Mouse (Mus musculus): ENCODE results near the gene Lrrc8d. TPM values are rescaled to one million over a fixed set of nuclear protein-coding genes. Genes with fewer than 3 reads are reported as not detected.

Gene Lrrc8d
- polyA plus RNA-seq, 1 experiment: 13.5 TPM

GRCm38 (mm10) chr5:105755491-105755890 lies 55.7 kb downstream of the Lrrc8d start:
- Histone ChIP-seq H3K4me3 (replicated peaks) (no peak overlapping the region), H3K27me3 (replicated peaks) (no peaks in the 10 kb centered on the region), H3K9me3 (no peaks in the 10 kb centered on the region), H3K4me1 (peaks cover 80% of the 10 kb centered on the region), H3K36me3 (replicated peaks; ENCODE audit: low read length) (peaks cover 77% of the 10 kb centered on the region)
- no peak for TF ChIP-seq FLI1 (IDR thresholded peaks at IDR 0.05; ENCODE audit: low read length)
- TF ChIP-seq GATA1 (IDR thresholded peaks at IDR 0.05; ENCODE audit: borderline replicate concordance, low read length): no peak

GRCm38 (mm10) chr5:105757978-105758377 lies 58.2 kb downstream of the Lrrc8d start:
- H3K36me3 ChIP-seq (replicated peaks; ENCODE audit: low read length): peaks cover 73% of the 10 kb centered on the region
- peaks cover 97% of the 10 kb centered on the region for H3K4me1 ChIP-seq
- no peak overlapping the region for H3K4me3 ChIP-seq (replicated peaks)
- H3K9me3 ChIP-seq: no peaks in the 10 kb centered on the region
- TF ChIP-seq GATA1 (IDR thresholded peaks at IDR 0.05; ENCODE audit: borderline replicate concordance, low read length): no peak
- TF ChIP-seq FLI1 (IDR thresholded peaks at IDR 0.05; ENCODE audit: low read length): no peak
- H3K27me3 ChIP-seq (replicated peaks): no peaks in the 10 kb centered on the region

- H3K9me3 ChIP-seq: no peaks in the 10 kb centered on the region
- peaks cover 99% of the 10 kb centered on the region for H3K4me1 ChIP-seq
- H3K27me3 ChIP-seq (replicated peaks): no peaks in the 10 kb centered on the region
- no peak overlapping the region for H3K4me3 ChIP-seq (replicated peaks)
- H3K36me3 ChIP-seq (replicated peaks; ENCODE audit: low read length): peaks cover 77% of the 10 kb centered on the region
- no peak for TF ChIP-seq GATA1 (IDR thresholded peaks at IDR 0.05; ENCODE audit: borderline replicate concordance, low read length)
- TF ChIP-seq FLI1 (IDR thresholded peaks at IDR 0.05; ENCODE audit: low read length): no peak
Measured at GRCm38 (mm10) chr5:105758866-105759265, 59.1 kb downstream of the Lrrc8d start.

- H3K27me3 ChIP-seq (replicated peaks): no peaks in the 10 kb centered on the region
- H3K4me3 ChIP-seq (replicated peaks): no peak overlapping the region
- no peak for TF ChIP-seq GATA1 (IDR thresholded peaks at IDR 0.05; ENCODE audit: borderline replicate concordance, low read length)
- no peak for TF ChIP-seq FLI1 (IDR thresholded peaks at IDR 0.05; ENCODE audit: low read length)
- peaks cover 99% of the 10 kb centered on the region for H3K4me1 ChIP-seq
- peaks cover 81% of the 10 kb centered on the region for H3K36me3 ChIP-seq (replicated peaks; ENCODE audit: low read length)
- no peaks in the 10 kb centered on the region for H3K9me3 ChIP-seq
Measured at GRCm38 (mm10) chr5:105761848-105762482, 62.2 kb downstream of the Lrrc8d start.

- H3K9me3 ChIP-seq: no peaks in the 10 kb centered on the region
- peaks cover 99% of the 10 kb centered on the region for H3K4me1 ChIP-seq
- TF ChIP-seq FLI1 (IDR thresholded peaks at IDR 0.05; ENCODE audit: low read length) (no peak), GATA1 (IDR thresholded peaks at IDR 0.05; ENCODE audit: borderline replicate concordance, low read length) (no peak)
- peaks cover 76% of the 10 kb centered on the region for H3K36me3 ChIP-seq (replicated peaks; ENCODE audit: low read length)
- H3K27me3 ChIP-seq (replicated peaks): no peaks in the 10 kb centered on the region
- no peak overlapping the region for H3K4me3 ChIP-seq (replicated peaks)
Measured at GRCm38 (mm10) chr5:105764369-105764768, 64.6 kb downstream of the Lrrc8d start.

- H3K9me3 ChIP-seq: no peaks in the 10 kb centered on the region
- H3K4me3 ChIP-seq (replicated peaks): no peak overlapping the region
- TF ChIP-seq GATA1 (IDR thresholded peaks at IDR 0.05; ENCODE audit: borderline replicate concordance, low read length) (no peak), FLI1 (IDR thresholded peaks at IDR 0.05; ENCODE audit: low read length) (no peak)
- no peaks in the 10 kb centered on the region for H3K27me3 ChIP-seq (replicated peaks)
- H3K4me1 ChIP-seq: peaks cover 95% of the 10 kb centered on the region
- H3K36me3 ChIP-seq (replicated peaks; ENCODE audit: low read length): peaks cover 75% of the 10 kb centered on the region
Measured at GRCm38 (mm10) chr5:105765386-105765785, 65.6 kb downstream of the Lrrc8d start.

- Histone ChIP-seq H3K4me1 (peaks cover 84% of the 10 kb centered on the region), H3K9me3 (no peaks in the 10 kb centered on the region), H3K4me3 (replicated peaks) (no peak overlapping the region), H3K36me3 (replicated peaks; ENCODE audit: low read length) (peaks cover 83% of the 10 kb centered on the region), H3K27me3 (replicated peaks) (no peaks in the 10 kb centered on the region)
- TF ChIP-seq FLI1 (IDR thresholded peaks at IDR 0.05; ENCODE audit: low read length): no peak
Measured at GRCm38 (mm10) chr5:105776368-105776767, 76.6 kb downstream of the Lrrc8d start.

GRCm38 (mm10) chr5:105776978-105777593 lies 77.3 kb downstream of the Lrrc8d start:
- TF ChIP-seq FLI1 (IDR thresholded peaks at IDR 0.05; ENCODE audit: low read length) (no peak), GATA1 (IDR thresholded peaks at IDR 0.05; ENCODE audit: borderline replicate concordance, low read length) (no peak)
- Histone ChIP-seq H3K9me3 (no peaks in the 10 kb centered on the region), H3K27me3 (replicated peaks) (no peaks in the 10 kb centered on the region), H3K4me3 (replicated peaks) (no peak overlapping the region), H3K36me3 (replicated peaks; ENCODE audit: low read length) (peaks cover 85% of the 10 kb centered on the region), H3K4me1 (peaks cover 83% of the 10 kb centered on the region)

GRCm38 (mm10) chr5:105777645-105778044 lies 77.9 kb downstream of the Lrrc8d start:
- H3K9me3 ChIP-seq: no peaks in the 10 kb centered on the region

GRCm38 (mm10) chr5:105778189-105778588 lies 78.4 kb downstream of the Lrrc8d start:
- Histone ChIP-seq H3K4me3 (replicated peaks) (no peak overlapping the region), H3K36me3 (replicated peaks; ENCODE audit: low read length) (peaks cover 83% of the 10 kb centered on the region)

More at GRCm38 (mm10) chr5:105777645-105778044, 77.9 kb downstream of the Lrrc8d start:
- peaks cover 83% of the 10 kb centered on the region for H3K4me1 ChIP-seq
- no peaks in the 10 kb centered on the region for H3K27me3 ChIP-seq (replicated peaks)
- H3K36me3 ChIP-seq (replicated peaks; ENCODE audit: low read length): peaks cover 85% of the 10 kb centered on the region
- TF ChIP-seq FLI1 (IDR thresholded peaks at IDR 0.05; ENCODE audit: low read length): no peak
- TF ChIP-seq GATA1 (IDR thresholded peaks at IDR 0.05; ENCODE audit: borderline replicate concordance, low read length): no peak
- no peak overlapping the region for H3K4me3 ChIP-seq (replicated peaks)

More at GRCm38 (mm10) chr5:105778189-105778588, 78.4 kb downstream of the Lrrc8d start:
- Histone ChIP-seq H3K27me3 (replicated peaks) (no peaks in the 10 kb centered on the region), H3K9me3 (no peaks in the 10 kb centered on the region), H3K4me1 (peaks cover 83% of the 10 kb centered on the region)
- no peak for TF ChIP-seq FLI1 (IDR thresholded peaks at IDR 0.05; ENCODE audit: low read length)
- no peak for TF ChIP-seq GATA1 (IDR thresholded peaks at IDR 0.05; ENCODE audit: borderline replicate concordance, low read length)

Measured in megakaryocyte, embryonic 14.5 days (primary cell).